Comparison of ENCODE assay signal across 19 mouse cellular contexts in the genomic region with DNA sequence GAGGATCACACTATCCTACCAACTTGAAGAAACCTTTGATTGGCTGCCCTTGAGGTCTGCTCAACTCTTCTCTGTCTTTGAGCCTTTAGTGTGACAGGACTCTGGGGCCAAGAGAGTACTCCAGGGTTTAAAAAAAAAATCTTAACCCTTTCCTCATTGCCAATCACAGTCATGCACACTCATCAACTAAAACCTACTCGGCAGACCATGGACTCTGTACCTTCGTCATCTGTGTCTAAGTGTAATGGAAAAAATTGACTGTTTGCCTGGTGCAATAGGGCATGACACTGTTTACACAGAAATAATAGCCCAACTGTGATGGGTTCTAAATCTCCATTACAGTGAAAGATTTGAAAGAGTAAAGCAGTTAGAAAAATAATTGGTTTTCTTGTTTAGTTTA.
DNase-seq lines count a peak whose midpoint lies in the region; ATAC-seq and TF ChIP-seq lines count a peak whose summit lies in the region.
"Had no signal": no experiment of that assay in that cellular context is flagged by ENCODE, and none has a peak within 500 bp of the region (broad histone marks: within the 10 kb centered on the region; RNA-seq: fewer than 3 reads in every experiment).

No protein-coding gene starts in this region.

- no peaks in the 10 kb centered on the region for H3K27me3 ChIP-seq in liver, postnatal 0 days (ENCODE audit: insufficient read depth, low read length)
- no peaks in the 10 kb centered on the region for H3K27me3 ChIP-seq in splenic B cell, adult 2 months (ENCODE audit: control insufficient read depth, insufficient read depth, low read length, poor library complexity, severe bottlenecking)
- H3K27me3 ChIP-seq: embryonic facial prominence, embryonic 12.5 days; forebrain, embryonic 15.5 days; heart, embryonic 13.5 days; hindbrain, embryonic 12.5 days had no signal

- H3K4me3 ChIP-seq in liver, postnatal 0 days (ENCODE audit: low read depth, low read length), result no peak overlapping the region
- H3K4me3 ChIP-seq: embryonic facial prominence, embryonic 12.5 days; forebrain, embryonic 15.5 days; heart, embryonic 13.5 days; hindbrain, embryonic 12.5 days had no signal

- H3K9me3 ChIP-seq in liver, postnatal 0 days (ENCODE audit: low read length), result no peaks in the 10 kb centered on the region
- H3K9me3 ChIP-seq: embryonic facial prominence, embryonic 12.5 days; forebrain, embryonic 15.5 days; heart, embryonic 13.5 days; hindbrain, embryonic 12.5 days had no signal

- H3K27ac ChIP-seq in liver, postnatal 0 days (ENCODE audit: low read depth), result no peak overlapping the region
- H3K27ac ChIP-seq: embryonic facial prominence, embryonic 12.5 days; forebrain, embryonic 15.5 days; heart, embryonic 13.5 days; hindbrain, embryonic 12.5 days had no signal

- peaks cover 20% of the 10 kb centered on the region for H3K4me1 ChIP-seq in liver, postnatal 0 days (ENCODE audit: insufficient read depth)

- no peak overlapping the region for H3K9ac ChIP-seq in liver, postnatal 0 days (replicated peaks)
- H3K9ac ChIP-seq: embryonic facial prominence, embryonic 12.5 days; forebrain, embryonic 15.5 days; heart, embryonic 13.5 days; hindbrain, embryonic 12.5 days had no signal

- TF ChIP-seq CTCF in liver, postnatal 0 days (IDR thresholded peaks at IDR 0.05; ENCODE audit: low read depth), result no peak

- 50% methylated on average over 2 of the region's 2 CpGs for WGBS in liver, postnatal 0 days (ENCODE audit: insufficient replicate concordance)

- H3K4me2 ChIP-seq in liver, postnatal 0 days (ENCODE audit: low read depth, low read length), result no peak overlapping the region
- H3K4me2 ChIP-seq: embryonic facial prominence, embryonic 12.5 days; forebrain, embryonic 15.5 days; heart, embryonic 13.5 days; hindbrain, embryonic 12.5 days had no signal

- H3K36me3 ChIP-seq in liver, postnatal 0 days (replicated peaks; ENCODE audit: insufficient read depth, low read length), result no peaks in the 10 kb centered on the region
- no peaks in the 10 kb centered on the region for H3K36me3 ChIP-seq in splenic B cell, adult 2 months (ENCODE audit: control insufficient read depth, insufficient read depth, low read length, poor library complexity, severe bottlenecking)
- H3K36me3 ChIP-seq: embryonic facial prominence, embryonic 12.5 days; forebrain, embryonic 15.5 days; hindbrain, embryonic 12.5 days had no signal

- peak; percentile 61 for ATAC-seq in liver, postnatal 0 days
- ATAC-seq: forebrain, embryonic 15.5 days had no signal

- TF ChIP-seq EP300 in liver, postnatal 0 days (IDR thresholded peaks at IDR 0.05; ENCODE audit: low read depth), result no peak

- DNase-seq in kidney, adult 11 months, result peak; percentile 57
- DNase-seq in kidney, postnatal 10 days, result no peak
- DNase-seq in liver, postnatal 0 days, result no peak
- DNase-seq in liver, result no peak
- peak; percentile 47 for DNase-seq in splenic B cell, adult 2 months (ENCODE audit: low read depth, low spot score)
- DNase-seq in right cerebral cortex, postnatal 10 days (ENCODE audit: low spot score in 2 of 2), result no peak
- DNase-seq in lung, adult 18-20 months, result no peak
- DNase-seq: adrenal gland, adult 8-10 months; adrenal gland, postnatal 36 days; cerebellum, adult 11 months; cerebellum, adult 8-10 months; cerebellum, postnatal 14 days; gastrocnemius, postnatal 36 days; heart, adult 11 months; heart, postnatal 36 days had no signal

Comparison
In these comparisons a context has a peak if more than half of its experiments do, and no peak if none do; other contexts are left out.
1. DNase-seq: peak in kidney, adult 11 months (single experiment) and splenic B cell, adult 2 months (single experiment); none in kidney, postnatal 10 days (single experiment), liver, postnatal 0 days (single experiment), liver (single experiment), right cerebral cortex, postnatal 10 days (0 of 2) and lung, adult 18-20 months (0 of 2).